Mouse (Mus musculus) lung, adult 18-20 months (tissue): ENCODE data around the gene Tigit.

Experiments used
- DNase-seq, 2 experiments: peaks; one replicate each; pipeline ENCODE4 v3.0.0; 2022; ENCODE audit warnings: mixed read lengths in 2 of 2

The Tigit gene

GRCm38 (mm10) chr16:43663978-43664579, at the start of gene Tigit:
Tigit (minus strand) TSS chr16:43664146.
- DNase-seq = no peak

DNA sequence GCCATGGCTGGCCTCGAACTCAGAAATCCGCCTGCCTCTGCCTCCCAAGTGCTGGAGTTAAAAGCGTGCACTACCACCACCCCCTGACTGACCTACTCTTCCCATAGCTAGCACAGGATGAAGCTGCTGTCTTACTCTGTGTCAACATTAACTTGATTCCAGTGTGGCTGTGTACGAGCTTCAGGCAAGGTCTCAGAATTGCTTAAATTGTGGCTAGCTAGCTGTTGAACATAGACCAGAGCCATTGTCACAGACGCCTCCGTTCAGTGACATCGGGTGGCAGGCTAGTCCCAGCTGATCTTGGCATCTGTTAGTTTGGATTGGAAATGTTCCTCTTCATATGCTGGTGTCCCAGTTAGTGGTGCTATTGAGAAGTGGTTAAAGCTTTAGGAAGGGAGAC, 47.4 kb upstream of the Tigit start:
- no peak for DNase-seq

- peak; percentile 24 to 32 for DNase-seq
Observed at GRCm38 (mm10) chr16:43710651-43711050, 46.7 kb upstream of the Tigit start.

DNA sequence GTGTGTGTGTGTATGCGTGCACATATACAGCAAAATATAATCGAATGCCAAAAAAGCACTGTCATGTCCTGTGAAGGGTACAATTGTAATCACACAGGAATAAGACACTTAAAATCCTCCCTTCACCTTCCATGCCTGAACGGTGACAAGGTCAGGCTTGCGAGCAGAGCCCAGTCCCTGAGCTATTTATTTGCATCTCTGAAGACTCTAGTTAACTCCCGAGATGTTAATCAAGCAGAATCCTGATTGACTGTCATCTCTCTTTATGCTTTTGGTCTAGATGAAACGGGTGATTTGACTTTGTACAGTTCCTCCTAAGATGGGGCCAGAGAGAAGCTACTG, 46.2 kb upstream of the Tigit start:
- DNase-seq = no peak

GRCm38 (mm10) chr16:43709432-43710133, 45.6 kb upstream of the Tigit start:
- no peak for DNase-seq

- no peak for DNase-seq
Observed at GRCm38 (mm10) chr16:43709062-43709413, 45.1 kb upstream of the Tigit start.

DNA sequence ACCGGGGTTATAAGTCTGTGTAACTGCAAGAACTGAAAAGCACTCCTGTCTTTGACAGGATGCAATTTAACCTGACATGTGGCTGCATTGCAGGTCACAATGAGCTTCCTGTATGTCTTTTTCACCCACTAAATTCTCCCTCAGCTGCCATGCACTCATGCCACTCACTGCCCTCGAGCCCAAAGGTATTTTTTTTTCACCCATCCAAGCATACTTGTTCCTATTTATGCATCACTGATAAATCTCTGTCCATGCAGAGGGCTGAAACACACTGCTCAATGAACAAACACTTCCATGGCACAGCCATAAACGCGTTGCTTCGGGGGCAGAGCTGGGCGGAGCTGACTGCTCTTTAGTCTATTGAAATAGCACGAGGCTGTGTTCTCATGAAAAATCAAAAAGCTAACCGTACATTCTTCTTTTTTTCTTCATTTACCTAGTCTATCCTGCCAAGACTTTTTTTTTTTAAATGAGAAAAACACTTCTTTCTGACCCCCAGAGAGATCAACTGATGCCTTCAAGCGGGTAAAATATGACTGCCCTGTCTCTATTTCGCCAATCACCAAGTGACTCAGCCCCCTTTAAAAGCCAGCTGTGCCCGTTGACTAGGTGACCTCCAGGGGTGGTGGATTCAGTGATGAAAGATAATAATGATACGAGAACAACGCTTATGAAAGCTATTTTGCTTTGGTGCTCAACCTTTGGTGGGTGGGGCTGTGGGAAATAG, 44.6 kb upstream of the Tigit start:
- no peak for DNase-seq

- no peak for DNase-seq
Observed at GRCm38 (mm10) chr16:43701765-43702504, 38.0 kb upstream of the Tigit start.

DNA sequence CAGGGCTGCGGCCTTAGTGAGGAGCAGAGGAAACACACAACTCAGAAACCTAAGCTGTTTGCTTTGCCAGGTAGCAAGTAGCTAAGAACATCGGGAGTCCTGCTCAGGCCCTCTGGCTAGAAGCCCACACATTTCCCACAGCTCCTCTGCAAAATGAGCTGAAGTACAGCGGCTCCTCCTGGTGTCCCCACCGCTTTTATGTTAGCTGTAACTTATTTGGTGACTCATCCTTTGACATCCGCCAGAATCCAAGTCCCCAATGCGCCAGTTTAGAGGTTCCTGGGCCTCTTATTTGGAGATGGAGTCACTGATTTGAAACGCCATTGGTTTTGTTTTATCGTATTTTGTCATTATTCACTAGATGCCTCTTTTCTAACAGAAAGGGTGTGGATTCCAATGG, 36.6 kb upstream of the Tigit start:
- no peak for DNase-seq

GRCm38 (mm10) chr16:43698735-43699649, 35.0 kb upstream of the Tigit start:
- peak in 1 of 2 experiments; percentile 17 for DNase-seq

DNA sequence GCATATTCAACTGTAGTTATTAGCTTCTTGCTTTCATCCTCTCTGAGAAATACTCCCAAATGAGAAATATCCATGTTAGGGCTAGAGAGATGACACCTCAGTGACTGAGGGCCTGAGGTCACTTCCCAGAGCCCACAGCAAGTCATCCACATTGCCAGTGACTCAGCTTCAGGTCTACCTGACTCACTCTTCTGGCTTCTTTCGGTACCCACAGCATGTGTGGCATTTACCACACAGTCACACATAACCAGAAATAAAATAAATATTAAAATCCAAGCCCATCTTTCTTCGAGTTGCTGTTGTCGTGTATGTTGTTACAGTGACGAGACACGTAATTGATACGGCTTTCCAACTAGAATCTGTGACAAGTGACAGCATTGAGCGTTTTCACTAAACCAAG, 33.8 kb upstream of the Tigit start:
- DNase-seq = no peak

DNA sequence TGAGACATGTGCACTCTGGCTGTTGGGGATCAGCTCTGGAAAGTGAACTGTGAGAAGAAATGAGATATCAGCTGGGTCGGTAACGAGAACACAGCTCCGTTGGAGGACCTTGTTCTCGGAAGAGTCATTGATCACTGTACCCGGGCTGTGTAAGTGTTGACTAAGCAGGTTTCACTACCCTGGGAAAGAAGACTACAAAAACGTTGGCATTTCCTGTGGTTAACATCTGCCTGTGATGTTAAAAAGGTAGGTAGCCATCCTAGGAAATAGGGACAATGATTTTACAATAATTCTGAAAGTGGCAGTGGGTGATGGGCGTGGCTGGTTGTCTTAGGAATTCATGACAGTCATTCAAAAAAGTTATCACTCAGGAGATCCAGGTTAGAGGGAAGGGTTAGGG, 31.9 kb upstream of the Tigit start:
- DNase-seq = no peak

- no peak for DNase-seq
Observed at GRCm38 (mm10) chr16:43694104-43694503, 30.2 kb upstream of the Tigit start.

GRCm38 (mm10) chr16:43692611-43693010, 28.7 kb upstream of the Tigit start:
- DNase-seq = no peak

DNA sequence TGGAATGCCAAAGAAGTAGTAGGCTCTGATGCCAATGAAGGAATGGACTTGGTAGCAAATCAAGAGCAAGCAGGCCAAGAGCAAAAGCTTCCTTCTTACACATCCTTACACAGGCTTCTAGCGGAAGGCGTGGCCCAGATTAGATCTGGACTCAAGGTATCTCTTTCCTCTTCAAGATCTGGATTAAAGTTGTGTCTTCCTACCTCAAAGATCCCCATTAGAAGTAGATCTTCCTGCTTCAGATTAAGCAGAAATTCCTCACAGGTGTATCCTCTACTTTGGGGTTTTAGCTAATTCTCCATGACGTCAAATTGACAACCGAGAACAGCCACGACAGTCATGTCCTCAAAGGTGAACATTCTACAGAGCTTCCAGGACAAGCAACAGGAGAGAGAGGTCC, 27.8 kb upstream of the Tigit start:
- DNase-seq = no peak

DNA sequence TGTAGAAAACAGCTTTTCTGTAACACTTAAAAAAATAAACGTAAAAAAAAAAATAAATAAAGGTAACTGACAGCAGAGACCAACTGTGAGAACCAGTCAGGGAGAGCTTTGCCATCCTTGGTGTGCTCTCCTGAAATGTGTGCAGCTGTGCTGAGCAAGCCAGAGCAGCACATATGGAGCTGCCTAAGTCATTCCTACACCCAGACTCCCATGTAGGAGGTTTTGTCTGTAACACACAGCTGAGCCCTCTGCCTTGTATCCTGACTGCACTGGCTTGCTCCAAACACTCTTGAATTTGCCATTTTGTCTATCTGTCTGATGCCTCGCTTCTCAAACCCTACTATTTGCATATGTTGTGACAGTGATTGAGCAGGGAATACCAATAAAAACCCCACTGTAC, 27.0 kb upstream of the Tigit start:
- no peak for DNase-seq

DNA sequence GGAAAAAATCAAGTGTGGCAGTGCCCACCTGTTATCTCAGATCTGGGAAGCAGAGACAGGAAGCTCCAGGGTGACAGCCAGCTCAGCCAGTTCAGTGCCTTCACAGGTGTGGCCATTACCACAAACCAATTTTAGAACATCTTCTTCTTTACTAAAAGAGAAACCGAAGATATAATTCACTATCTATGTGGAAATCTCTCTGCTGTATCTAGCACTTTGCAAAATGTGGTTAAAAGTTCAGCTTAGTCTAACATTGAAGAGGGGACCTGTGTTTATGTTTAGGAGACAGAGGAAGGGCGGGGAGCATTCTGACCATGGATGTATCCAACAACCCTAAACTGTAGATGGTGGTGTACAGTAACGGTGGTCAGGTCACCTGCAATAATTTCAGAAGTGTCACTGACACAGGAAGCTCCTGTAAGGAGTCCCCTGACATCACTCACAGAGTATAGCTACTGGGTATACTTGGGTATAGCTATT, 26.3 kb upstream of the Tigit start:
- no peak for DNase-seq

DNA sequence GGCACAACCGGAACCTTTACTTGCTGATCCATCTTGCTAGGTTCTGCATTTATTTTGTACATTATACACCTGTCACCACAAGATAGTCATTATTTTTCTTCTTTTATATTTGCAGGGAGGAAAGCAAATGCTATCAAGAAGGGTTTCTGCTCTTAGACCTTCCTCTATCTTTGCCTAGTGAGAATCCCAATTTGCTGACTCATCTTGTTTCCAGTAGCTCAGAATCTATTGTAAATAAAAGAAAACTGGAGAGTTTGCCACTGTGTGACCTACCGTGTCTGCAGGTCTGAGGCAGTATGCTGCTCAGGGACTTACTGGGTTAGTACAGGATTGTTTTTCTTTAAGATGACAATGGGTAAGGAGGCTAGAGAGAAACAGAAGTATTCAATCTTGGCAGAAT, 24.0 kb upstream of the Tigit start:
- no peak for DNase-seq

DNA sequence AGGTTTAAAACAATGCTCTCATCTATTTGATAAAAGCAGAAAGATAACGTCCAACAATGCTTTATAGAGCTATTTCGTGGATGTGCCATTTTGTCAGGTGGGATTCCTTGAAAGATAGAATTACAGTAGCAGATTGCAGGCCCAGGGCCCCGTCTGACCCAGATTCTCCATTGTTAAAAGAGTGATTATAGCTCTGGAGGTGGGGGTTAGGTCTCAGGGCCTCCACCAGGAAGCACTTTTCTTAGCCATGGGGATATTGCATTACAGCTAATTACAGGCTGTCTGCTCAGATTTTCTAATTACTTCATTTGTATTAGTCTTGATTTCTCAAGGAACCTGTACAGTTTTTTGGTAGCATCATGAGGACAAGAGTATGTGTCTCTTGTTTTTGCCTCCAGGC, 10.5 kb upstream of the Tigit start:
- no peak for DNase-seq

- no peak for DNase-seq
Observed at GRCm38 (mm10) chr16:43672697-43673096, 8.8 kb upstream of the Tigit start.

DNA sequence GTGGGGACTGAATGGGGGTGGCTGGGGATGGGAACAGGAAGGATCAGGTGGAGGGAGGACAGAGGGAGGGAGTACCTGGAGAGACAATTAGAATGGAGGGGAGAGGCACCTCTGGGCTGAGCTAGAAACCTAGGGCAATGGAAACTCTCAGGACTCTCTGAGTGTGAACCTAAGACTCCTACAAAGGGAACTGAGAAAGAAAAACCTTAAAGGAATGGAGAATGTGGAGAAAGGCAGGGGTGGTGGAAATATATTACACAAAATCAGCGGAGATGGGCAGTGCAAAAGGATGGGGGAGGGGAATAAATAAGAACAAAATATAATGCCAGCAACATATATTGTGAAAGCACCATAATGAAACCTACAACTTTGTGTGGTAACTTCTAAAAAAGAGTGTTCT, 8.0 kb upstream of the Tigit start:
- DNase-seq = no peak

- no peak for DNase-seq
Observed at GRCm38 (mm10) chr16:43668294-43668693, 4.3 kb upstream of the Tigit start.
